Mouse (Mus musculus) adrenal gland, postnatal 4 days (tissue): ENCODE data around the gene Spon1. TPM values are rescaled to one million over a fixed set of nuclear protein-coding genes. Genes with fewer than 3 reads are reported as not detected.

Experiments
- DNase-seq, 2 experiments: peaks; one replicate each; pipeline ENCODE4 v3.0.0; 2021 to 2022; ENCODE audit warnings: low spot score in 2 of 2, mixed read lengths in 2 of 2
- total RNA-seq, 2 experiments: library from RNA; stranded (reverse); gene quantifications; 2 replicates each; pipeline ENCODE4 v1.2.3; 2021

Gene Spon1
- total RNA-seq, 2 experiments from 2014 or later, result 14.9 to 16.3 TPM

DNA sequence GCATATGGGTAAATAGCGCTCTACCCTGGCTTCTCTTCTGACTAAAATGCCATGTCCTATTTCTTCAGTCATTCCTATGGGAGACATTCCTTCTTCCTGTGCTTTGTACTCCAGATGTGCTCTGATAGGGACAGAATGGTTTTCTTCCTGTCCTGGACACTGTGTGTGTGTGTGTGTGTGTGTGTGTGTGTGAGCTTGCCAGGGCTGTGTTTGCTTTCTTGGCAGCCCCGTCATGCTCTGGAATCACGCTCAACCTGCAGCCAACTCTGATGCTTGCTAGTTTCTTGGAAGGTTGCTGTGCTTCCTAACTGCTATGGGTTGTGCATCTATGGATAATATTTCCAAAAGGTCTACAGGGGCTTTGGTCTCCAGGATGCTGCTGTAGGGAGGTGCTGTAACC is 9.1 kb downstream of the Spon1 start:
- no peak for DNase-seq

DNA sequence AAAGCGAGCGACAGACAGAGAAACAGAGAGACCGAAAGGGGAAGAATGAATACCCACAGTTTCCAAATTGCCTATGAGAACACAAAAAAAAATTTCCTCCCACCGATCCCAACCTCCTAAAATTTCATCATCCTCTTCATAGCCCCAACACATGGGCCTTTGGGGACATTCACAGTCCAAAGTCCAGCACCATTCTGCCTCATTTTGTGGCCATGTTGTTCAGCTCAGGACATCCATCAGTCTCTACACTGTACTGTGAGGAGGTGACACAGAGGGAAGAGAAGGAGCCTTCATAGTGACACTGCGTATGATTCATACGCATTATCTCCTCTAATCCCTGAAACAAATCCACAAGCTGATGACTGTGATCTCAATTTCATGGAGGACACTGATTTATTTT is 12.7 kb downstream of the Spon1 start:
- DNase-seq, result no peak

DNA sequence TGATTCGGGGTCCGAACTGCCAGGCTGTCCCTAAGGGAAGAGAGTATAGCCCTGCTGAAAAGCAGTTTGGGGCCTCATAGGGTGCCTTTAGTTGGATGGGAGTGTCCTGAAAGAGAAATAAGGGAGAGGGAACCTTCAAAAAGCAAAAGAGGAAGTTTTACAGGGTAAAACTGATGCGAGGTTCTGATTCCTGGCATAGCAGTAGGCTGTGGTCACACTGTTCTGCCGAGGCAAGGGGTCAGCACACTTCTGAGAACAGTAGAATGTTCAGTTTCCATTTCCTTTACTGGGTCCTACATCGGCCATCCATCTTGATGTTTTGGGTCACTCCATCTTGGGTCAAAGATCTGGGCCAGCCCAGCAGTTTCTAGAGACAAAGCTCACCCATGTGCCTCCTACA is 14.5 kb downstream of the Spon1 start:
- DNase-seq, result no peak

DNA sequence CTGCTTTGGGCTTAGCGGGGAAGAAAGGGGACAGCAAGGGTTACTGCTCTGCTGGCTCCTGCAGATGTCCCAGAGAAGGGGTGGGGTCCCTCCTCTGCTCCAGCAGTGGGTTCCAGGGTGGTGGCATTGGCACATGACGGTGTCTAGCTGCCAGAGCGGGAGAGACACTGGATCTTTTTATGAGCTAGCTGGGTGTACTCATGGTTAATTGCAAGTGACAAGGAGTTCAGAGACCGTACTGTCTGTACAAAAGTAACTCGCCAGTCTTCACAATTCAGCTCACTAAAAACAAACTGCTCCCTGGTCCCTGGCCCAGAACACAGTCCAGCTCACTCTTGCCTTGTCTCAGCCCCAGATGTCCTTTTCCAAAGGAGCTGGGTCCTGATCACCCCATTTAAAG is 26.2 kb downstream of the Spon1 start:
- no peak for DNase-seq

DNA sequence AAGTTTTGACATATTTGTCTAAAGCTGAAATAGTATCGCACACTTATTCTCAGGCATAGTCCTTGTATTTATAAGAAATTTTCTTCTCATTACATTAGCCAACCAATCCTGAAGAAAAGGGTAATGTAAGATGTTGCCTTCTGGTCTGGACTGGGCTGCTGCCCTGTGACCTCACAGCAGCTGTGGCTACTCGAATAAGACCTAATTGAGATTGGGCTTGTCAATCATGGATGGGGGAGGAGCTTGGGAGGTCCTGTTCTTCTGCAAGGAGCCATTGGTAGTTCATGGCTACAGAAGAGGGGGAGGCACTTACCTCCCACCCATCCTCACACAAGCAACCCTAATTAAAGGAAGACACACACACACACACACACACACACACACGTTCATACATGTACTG is 27.1 kb downstream of the Spon1 start:
- no peak for DNase-seq

DNA sequence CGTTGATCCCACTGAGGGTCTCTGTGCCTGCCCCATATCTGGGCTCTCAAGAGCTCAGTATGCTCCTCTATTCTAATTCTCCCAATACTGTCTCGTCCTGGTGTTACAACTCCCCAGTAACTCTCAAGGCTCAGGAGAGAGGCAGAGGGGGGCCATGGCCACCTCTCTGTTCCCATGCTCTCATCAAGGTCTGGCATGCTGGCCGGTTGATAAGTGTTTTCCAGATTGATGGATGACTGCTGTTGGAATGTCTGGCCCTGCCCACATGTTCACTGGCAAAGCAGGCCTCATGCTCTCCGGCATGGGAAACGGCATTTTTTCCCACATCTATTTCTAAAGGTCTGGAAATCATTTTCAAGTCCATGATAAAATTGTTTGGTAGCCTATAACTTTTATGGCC is 29.4 kb downstream of the Spon1 start:
- DNase-seq, result peak in 1 of 2 experiments; percentile 5

DNA sequence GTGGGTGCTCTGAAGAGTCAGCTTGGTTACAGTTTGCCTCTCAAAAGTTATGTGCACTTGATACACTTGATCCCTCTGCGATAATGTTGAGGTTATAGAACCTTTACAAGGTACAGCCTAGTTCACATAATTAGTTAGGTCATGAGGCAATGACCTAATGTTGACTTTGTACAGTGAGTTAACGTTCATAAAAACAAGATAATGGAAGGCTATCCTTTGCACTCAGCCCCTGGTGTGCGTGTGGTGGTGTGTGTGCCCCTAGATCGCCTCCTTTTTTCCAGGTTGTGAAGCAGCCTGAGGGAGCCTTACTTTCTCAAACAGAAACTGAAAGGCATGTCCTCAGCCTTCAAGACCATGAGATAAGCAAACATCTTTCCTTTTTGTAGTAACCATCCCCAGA is 31.3 kb downstream of the Spon1 start:
- DNase-seq, result no peak

DNA sequence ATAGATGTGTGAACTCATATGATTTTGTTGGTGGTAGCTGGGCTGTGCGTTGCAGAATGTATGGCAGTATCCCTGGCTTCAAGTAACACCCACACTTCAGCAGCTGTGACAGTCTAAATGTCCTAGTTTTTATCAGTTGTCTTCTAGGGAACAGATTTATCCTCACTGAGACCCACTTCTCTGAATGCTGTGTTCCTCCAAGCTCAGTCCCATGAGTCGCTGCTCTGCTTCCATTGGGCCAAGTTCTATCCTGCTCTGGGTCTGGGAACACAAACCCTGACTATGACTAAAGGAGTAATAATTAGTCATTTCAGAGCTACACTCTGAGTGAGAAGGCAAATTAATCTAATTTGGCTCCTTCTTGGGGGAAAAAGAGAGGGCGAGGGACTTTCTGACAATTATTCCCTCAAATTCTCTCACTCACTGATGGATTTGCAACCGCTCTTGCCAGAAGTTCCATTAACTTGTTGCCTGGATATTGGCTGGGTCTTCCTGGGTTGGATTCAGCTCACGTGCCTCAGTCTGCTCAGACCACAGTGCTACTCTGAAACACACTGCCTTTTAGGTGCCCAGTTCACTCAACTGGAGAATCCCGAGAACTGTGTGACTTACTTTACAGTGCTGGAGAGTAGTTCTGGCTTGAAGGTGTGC is 32.9 kb downstream of the Spon1 start:
- no peak for DNase-seq

DNA sequence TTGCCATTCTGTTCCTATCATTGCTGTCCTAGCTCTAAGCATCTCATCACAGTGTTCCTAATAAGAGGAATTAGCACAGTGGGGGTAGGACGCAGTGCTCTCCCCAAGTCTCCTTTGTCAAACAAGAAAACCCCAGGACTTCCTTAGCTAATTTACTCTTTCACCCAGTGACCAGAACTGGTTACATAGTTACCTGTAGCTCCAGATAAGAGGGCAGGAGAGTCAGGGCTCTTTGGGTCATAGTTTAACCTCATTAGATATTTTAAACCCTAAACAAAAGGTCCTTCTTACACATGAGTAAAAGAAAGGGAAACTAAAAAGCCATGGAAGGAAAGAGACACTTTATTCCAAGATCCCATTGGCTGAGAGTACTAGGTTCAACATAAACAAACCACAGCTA is 44.0 kb downstream of the Spon1 start:
- no peak for DNase-seq

DNA sequence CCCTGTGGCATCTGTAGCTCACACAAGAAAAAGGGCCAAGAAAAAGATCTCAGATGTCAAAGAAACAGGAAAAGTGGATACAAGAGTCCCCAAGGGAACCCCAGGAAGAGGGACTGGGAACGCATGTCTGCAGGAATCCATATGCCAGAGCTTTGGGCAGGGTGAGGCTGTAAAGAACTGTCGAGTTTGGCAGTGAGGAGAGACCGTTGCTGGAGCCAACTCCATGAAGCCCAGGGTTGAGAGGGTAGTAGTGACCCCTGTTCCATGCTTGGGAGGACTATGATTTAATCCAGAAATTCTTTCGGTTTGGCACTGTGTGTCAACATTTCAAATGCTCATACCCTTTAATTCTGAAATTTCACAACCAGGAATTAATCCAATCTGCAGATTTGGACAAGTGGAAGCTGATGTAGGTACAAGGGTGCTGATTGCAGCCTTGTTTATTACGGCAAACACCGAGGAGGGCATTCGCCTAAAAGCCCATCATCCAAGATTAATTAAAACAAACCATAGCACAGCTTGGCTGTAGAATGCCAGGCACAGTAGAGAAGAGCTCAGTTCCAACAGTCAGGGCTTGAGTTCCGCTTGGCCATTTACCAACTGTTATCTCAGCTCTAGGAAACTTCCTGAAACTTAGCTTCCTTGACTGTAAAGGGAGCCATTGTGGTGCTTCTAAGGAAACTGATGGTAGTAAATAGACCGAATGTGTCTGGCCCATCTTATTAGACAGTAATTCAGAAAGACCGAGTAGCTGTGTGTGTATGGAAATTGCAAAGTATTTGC is 45.8 kb downstream of the Spon1 start:
- DNase-seq, result no peak

DNA sequence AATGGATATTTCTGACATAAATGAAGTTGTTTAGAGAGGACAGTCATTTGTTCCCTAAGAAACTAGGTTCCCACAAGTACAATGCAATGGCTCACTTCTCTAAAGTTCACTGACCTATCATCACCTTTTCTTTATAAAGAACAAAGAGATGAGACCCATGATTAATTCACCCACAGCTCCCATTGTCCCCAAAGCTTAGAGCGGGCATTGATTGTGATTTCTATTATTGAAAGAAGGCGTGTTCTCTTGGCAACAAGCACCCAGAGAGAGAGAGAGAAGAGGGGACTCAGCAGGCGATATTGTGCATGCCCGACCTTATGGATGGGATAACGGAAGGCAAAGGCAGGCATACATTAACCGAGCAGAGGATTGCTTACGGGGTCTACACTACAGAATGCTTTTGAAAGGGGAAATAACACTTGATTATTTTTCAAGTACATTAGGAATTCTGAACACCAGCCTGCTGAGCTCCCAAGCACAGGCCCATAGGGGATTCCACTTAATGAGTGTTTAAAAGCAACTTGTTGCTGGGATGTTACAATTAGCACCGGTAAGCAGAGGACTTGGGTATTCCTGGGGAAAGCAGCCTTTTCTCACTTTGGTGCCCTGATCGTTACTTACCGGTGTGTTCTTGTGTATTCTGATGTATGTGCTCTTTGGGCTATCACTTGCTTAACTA is 48.4 kb downstream of the Spon1 start:
- no peak for DNase-seq

DNA sequence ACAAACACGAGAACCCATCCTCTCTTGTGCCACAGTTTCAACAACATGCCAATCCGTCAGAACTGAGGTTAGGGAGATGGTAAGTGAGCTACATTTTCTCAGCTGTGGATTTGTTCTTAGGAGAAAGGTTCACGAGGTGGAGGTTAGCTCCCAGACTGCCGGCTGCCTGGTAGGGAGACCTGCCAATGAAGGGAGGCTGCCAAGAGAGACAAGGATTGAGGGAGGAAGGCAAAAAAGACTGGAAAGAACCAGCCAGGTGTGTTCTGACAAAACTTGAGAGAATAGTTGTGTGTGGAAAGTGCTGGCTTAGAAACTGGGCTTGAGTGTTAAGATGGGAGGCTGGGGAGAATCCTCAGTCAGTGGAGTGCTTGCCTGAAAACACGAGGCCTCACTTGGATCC is 49.9 kb downstream of the Spon1 start:
- no peak for DNase-seq

DNA sequence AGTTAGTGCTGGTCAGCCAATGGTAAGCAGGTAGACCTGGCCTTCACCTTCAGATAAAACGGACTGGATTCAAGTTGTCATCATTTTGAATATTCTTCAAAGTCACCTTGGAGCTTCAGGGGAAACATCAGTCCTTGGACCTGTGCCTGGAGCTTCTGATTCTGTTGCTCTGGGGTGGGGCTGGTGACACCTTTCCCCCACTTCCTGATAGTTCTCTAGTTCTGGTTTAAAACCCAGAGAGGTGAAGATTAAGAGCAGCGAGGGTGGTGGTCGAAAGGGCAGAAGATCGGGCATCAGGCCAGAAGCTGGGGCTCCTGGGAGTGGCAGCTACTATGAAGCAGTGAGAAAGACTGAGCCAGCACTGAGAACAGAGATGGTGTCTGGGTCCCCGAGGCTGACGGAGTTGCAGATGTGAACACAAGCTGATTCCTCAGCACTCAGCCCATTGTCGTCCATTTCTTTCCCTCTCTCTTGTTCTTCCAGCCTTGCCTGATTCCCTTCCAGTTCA is 51.1 kb downstream of the Spon1 start:
- DNase-seq, result no peak

DNA sequence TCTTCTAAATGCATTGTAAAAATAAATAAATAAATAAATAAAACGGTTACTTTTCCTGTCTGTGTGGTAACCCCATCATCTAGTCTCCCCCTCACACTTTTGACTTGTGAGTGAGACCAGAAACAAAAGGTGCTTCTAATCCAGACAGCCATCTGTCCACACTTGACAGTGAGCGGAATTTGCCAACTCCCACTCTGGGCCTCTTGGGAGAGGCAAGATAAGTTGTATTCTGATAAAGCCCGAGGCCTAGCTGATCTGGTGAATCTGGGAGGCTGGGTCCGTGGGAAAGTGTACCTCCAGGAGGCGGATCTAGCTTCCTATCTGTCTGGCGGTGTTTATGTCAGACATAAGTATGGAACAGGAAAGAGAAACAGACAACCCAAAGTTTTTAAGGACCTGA is 52.3 kb downstream of the Spon1 start:
- DNase-seq, result no peak

DNA sequence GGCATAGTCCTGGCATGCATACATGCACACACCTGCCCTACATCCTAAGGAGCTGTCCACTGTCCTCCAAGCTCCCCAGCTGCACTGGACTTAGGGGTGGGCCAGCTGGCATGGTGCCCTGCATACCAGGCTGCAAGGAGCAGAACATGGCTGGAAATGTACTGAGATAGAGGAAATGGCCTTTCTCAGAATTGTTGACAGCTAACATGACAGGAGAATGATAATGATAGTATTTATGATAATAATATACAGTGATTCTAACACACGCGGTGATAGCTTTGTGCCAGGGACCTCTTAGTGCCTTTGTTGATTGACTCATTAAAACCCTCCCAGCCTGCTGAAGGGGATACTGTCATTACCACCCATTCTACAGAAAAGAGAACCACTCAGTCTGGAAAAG is 54.4 kb downstream of the Spon1 start:
- DNase-seq, result no peak

DNA sequence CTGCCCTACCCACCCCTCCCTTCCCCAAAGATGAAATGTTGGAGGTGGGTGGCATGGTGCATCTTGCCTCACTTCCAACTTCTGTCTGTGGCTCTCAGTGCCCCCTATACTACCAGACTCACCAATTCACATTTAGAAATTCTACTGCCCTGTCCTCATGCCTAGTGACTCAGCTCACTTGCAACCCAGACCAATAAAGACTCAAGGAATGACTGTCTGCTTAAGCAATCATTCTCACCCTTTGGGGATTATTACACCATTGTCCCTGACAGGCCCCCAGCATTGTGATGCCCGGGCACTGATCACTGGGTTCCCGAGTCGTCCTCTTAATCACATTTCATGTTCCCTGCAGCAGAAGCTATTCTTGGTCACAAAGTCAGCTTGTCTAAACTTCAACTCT is 57.2 kb downstream of the Spon1 start:
- DNase-seq, result no peak

DNA sequence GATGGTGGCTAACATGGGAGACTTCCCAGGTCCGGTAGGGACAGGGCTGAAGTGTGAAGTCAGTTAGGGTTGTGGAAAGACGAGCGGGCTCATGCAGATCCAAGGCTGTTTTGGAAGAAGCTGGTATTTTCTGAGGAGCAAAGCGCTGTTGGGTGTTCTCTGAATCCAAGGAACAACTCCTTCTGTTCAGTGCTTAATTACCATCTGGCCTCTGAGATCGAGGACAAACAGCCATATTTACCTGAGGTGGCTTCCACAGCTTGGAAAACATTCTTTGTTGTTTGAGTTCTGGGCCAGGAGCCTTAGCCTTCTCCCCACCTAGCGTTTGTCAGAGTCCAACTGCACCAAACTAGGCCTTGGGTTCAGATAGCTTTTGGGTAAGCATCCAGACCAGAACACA is 58.9 kb downstream of the Spon1 start:
- no peak for DNase-seq

DNA sequence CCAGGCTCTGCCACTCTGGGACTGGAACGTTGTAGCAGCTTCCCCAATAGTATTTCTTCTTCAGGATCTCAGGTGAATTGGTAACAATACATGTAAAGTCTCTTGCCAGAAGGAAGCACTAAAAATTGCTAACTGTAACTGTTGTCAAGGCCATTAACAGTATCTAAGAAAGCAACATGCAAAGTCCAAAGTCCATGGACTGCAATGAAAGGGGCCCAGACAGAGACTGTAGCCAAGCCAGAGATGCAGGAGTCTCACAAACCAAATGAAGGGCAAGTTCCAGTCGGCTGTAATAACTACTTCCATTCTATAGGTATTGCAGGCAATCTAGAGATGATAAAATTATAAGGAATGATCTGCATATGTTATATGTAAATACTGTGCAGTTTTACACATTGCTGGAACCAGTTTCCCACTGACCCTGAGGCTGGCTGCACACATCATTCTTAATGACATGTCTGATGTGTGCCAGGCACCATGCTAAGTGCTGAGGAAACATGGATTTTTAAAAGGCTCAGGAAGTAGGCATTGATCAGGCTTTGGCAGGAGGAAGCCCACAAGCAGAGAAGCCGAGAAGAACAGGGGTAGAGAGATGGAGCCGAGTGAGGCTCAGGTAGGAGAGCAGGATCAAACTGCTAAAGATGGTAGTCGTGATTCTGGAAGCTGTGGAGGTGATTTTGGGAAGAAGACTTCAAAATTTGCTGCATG is 59.9 kb downstream of the Spon1 start:
- DNase-seq, result no peak

DNA sequence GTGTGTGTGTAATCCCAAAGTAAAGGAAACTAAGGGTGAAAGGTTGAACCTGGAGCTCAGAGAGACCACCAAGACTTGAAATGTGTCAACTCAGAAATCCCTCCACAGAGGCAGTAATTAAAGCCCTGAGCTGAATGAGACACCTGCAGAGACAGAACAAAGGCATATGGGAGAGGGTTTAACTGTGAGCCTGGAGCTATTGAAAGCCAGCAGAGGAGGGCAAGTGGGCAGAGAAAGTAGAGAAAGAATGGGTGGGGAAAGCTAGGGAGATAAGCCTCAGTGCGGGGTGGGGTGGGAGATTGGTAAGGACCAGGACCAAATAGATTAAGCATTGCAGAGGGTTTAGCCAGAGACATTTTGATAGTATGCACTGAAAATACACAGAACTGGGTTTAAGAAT is 60.7 kb downstream of the Spon1 start:
- no peak for DNase-seq

DNA sequence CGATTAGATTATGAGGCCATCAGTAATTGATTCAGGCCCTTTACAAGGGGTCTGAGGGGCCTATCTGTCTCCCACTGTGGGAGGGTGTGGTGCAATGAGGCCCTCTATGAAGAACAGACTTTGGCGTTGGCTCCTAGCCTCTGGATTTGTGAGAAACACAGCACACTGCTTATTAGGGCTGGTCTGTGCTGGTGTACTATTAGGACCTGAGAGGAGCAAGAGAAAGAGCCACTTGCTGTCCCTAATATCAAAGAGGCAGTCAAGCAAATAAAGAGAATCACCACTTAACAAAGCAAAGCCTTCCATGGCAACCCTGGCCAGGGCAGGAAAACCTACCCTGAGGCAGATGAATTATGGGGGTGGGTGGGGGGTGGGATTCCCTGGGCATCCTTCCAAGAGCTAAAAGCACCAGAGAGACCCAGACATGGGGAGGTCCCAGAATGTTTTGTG is 62.3 kb downstream of the Spon1 start:
- DNase-seq, result no peak

DNA sequence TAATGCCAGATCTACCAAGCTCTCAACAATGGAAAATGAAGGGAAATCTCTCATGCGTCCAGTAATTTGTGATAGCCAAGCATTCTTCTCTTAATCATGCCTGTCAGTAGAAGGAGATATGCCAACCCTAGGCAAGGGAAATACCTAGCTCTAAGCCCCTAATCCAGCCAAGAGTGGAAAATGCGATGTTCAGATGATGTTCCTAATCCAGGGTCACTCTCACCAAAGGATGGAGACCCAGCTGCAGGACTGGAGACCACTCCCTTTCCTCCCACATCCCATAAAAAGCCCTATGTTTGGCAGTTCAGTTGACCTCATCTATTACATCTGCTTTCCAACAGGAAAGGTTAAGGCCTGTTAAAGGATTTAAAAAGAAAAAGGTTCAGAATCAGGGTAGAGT is 62.8 kb downstream of the Spon1 start:
- no peak for DNase-seq

DNA sequence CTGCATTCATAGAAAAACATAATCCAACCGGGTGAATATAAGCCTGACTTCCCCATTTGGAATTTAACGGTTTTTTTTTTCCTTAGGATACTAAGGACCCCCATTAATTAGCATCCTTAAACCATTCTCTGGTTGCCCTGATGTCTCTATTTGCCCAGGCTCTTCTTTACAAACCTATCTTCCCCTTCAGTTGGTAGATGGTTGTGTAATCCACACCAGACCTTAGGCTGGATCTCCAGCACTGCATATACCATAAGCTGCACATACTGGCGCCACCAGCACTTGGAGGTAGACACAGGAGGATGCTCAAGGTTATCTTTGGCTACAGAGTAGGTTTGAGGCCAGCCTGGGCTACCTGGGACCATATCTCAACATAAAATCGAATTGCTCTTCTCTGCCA is 71.4 kb downstream of the Spon1 start:
- no peak for DNase-seq
